23 mouse cellular contexts compared by ENCODE assay signal in genomic region chr16:6331400-6331939, GRCm38 (mm10).
A peak's percentile ranks its signal among the peaks of the same experiment; 100 is the strongest.
DNase-seq lines count a peak whose midpoint lies in the region; ATAC-seq lines count a peak whose summit lies in the region.
"Had no signal": no experiment of that assay in that cellular context is flagged by ENCODE, and none has a peak within 500 bp of the region (broad histone marks: within the 10 kb centered on the region; RNA-seq: fewer than 3 reads in every experiment).

No protein-coding gene starts in this region.

- WGBS in forebrain, embryonic 14.5 days: 48% methylated on average over 10 of the region's 10 CpGs
- 48% methylated on average over 10 of the region's 10 CpGs for WGBS in forebrain, embryonic 12.5 days
- 57% methylated on average over 10 of the region's 10 CpGs for WGBS in lung, embryonic 16.5 days

- no peak overlapping the region for H3K9ac ChIP-seq in forebrain, embryonic 14.5 days (ENCODE audit: low read length)
- no peak overlapping the region for H3K9ac ChIP-seq in forebrain, embryonic 12.5 days
- H3K9ac ChIP-seq in lung, embryonic 16.5 days (ENCODE audit: low read length): no peak overlapping the region
- H3K9ac ChIP-seq: embryonic facial prominence, embryonic 12.5 days; forebrain, embryonic 13.5 days; heart, embryonic 15.5 days; hindbrain, embryonic 14.5 days had no signal

- no peaks in the 10 kb centered on the region for H3K27me3 ChIP-seq in forebrain, embryonic 14.5 days (replicated peaks; ENCODE audit: control insufficient read depth, insufficient read depth, low read length)
- no peaks in the 10 kb centered on the region for H3K27me3 ChIP-seq in forebrain, embryonic 12.5 days
- H3K27me3 ChIP-seq in lung, embryonic 16.5 days (ENCODE audit: control insufficient read depth, insufficient read depth, low read depth, low read length): no peaks in the 10 kb centered on the region
- H3K27me3 ChIP-seq: embryonic facial prominence, embryonic 12.5 days; forebrain, embryonic 13.5 days; heart, embryonic 15.5 days had no signal

- H3K27ac ChIP-seq in forebrain, embryonic 14.5 days (ENCODE audit: low read depth, low read length): no peak overlapping the region
- no peak overlapping the region for H3K27ac ChIP-seq in forebrain, embryonic 12.5 days
- H3K27ac ChIP-seq in lung, embryonic 16.5 days (ENCODE audit: low read length): no peak overlapping the region
- H3K27ac ChIP-seq: embryonic facial prominence, embryonic 12.5 days; forebrain, embryonic 13.5 days; heart, adult 2 months; heart, embryonic 15.5 days; hindbrain, embryonic 10.5 days; hindbrain, embryonic 14.5 days had no signal

- ATAC-seq in forebrain, embryonic 14.5 days: peak; percentile 34; the same call in 1 of the 2 replicates
- no peak for ATAC-seq in forebrain, embryonic 12.5 days (ENCODE audit: low FRiP score)
- ATAC-seq in lung, embryonic 16.5 days (ENCODE audit: low read depth): 0 out of 2 replicates have a peak, but pooled peaks have one; percentile 43
- no peak for ATAC-seq in cerebellum, adult (ENCODE audit: insufficient number of reproducible peaks, low FRiP score, low TSS enrichment)
- ATAC-seq: activated CD4-positive, CD25-positive, alpha-beta regulatory T cell, adult 4 months; forebrain, embryonic 13.5 days had no signal

- no peaks in the 10 kb centered on the region for H3K9me3 ChIP-seq in forebrain, embryonic 14.5 days (replicated peaks; ENCODE audit: control insufficient read depth, low read length)
- no peaks in the 10 kb centered on the region for H3K9me3 ChIP-seq in forebrain, embryonic 12.5 days
- no peaks in the 10 kb centered on the region for H3K9me3 ChIP-seq in lung, embryonic 16.5 days (ENCODE audit: control insufficient read depth, low read length)
- H3K9me3 ChIP-seq: embryonic facial prominence, embryonic 12.5 days; forebrain, embryonic 13.5 days; heart, embryonic 15.5 days; hindbrain, embryonic 10.5 days had no signal

- no peak for DNase-seq in forebrain, embryonic 14.5 days (ENCODE audit: low spot score)
- DNase-seq in lung, postnatal 25 days (ENCODE audit: low spot score): no peak
- DNase-seq in right cerebral cortex, adult 18-20 months: peak; percentile 15
- DNase-seq in right cerebral cortex, postnatal 4 days: no peak
- DNase-seq in retina, postnatal 7 days (ENCODE audit: low read depth, low spot score): peak; percentile 30
- DNase-seq: adrenal gland, postnatal 14 days; cerebellum, adult 11 months; cerebellum, adult 8-10 months; cerebellum, postnatal 14 days; embryo, embryonic 11 days; gastrocnemius, postnatal 10 days; heart, adult 2 months; heart, postnatal 14 days had no signal

- no peak overlapping the region for H3K4me3 ChIP-seq in forebrain, embryonic 14.5 days (ENCODE audit: low read depth, low read length)
- H3K4me3 ChIP-seq in forebrain, embryonic 12.5 days (replicated peaks): no peak overlapping the region
- H3K4me3 ChIP-seq in lung, embryonic 16.5 days (ENCODE audit: low read length): no peak overlapping the region
- H3K4me3 ChIP-seq: embryonic facial prominence, embryonic 12.5 days; forebrain, embryonic 13.5 days; heart, adult 2 months; heart, embryonic 15.5 days; hindbrain, embryonic 10.5 days had no signal

- no peaks in the 10 kb centered on the region for H3K4me1 ChIP-seq in forebrain, embryonic 14.5 days (ENCODE audit: control insufficient read depth, insufficient read depth, low read length)
- 0 out of 2 replicates have a peak, but pooled peaks cover 8% of the 10 kb centered on the region for H3K4me1 ChIP-seq in forebrain, embryonic 12.5 days
- H3K4me1 ChIP-seq in lung, embryonic 16.5 days (replicated peaks; ENCODE audit: control insufficient read depth, insufficient read depth, low read length): no peaks in the 10 kb centered on the region
- H3K4me1 ChIP-seq: embryonic facial prominence, embryonic 12.5 days; heart, embryonic 15.5 days; hindbrain, embryonic 10.5 days had no signal

- no peak overlapping the region for H3K4me2 ChIP-seq in forebrain, embryonic 14.5 days (ENCODE audit: low read length)
- no peak overlapping the region for H3K4me2 ChIP-seq in forebrain, embryonic 12.5 days
- no peak overlapping the region for H3K4me2 ChIP-seq in lung, embryonic 16.5 days (ENCODE audit: low read depth, low read length)
- H3K4me2 ChIP-seq: embryonic facial prominence, embryonic 12.5 days; forebrain, embryonic 13.5 days; heart, embryonic 11.5 days; heart, embryonic 15.5 days; hindbrain, embryonic 14.5 days had no signal

- no peaks in the 10 kb centered on the region for H3K36me3 ChIP-seq in forebrain, embryonic 14.5 days (ENCODE audit: control insufficient read depth, insufficient read depth, low read length)
- H3K36me3 ChIP-seq in forebrain, embryonic 12.5 days (replicated peaks): no peaks in the 10 kb centered on the region
- H3K36me3 ChIP-seq in lung, embryonic 16.5 days (ENCODE audit: control insufficient read depth, insufficient read depth, low read length): no peaks in the 10 kb centered on the region
- H3K36me3 ChIP-seq: embryonic facial prominence, embryonic 12.5 days; heart, embryonic 15.5 days; hindbrain, embryonic 10.5 days had no signal

Comparison
In these comparisons a context has a peak if more than half of its experiments do, and no peak if none do; other contexts are left out.
1. ATAC-seq: peak in forebrain, embryonic 14.5 days (single experiment) and lung, embryonic 16.5 days (single experiment); none in forebrain, embryonic 12.5 days (single experiment) and cerebellum, adult (single experiment).
2. DNase-seq: peak in right cerebral cortex, adult 18-20 months (single experiment) and retina, postnatal 7 days (single experiment); none in forebrain, embryonic 14.5 days (single experiment), lung, postnatal 25 days (single experiment) and right cerebral cortex, postnatal 4 days (single experiment).